Mouse (Mus musculus) embryonic facial prominence, embryonic 11.5 days (tissue): ENCODE data around the gene Washc3. TPM values are rescaled to one million over a fixed set of nuclear protein-coding genes. Genes with fewer than 3 reads are reported as not detected.

Source experiments
- ATAC-seq: fragments of 200-750 bp; cut with Nextera tagmentation; replicated peaks from 2 replicates; pipeline ENCODE4 v1.8.0; 2017; ENCODE audit warnings: low read depth; ENCODE audit not compliant: insufficient number of reproducible peaks, low FRiP score, low TSS enrichment
- DNase-seq: peaks from one replicate; pipeline ENCODE4 v3.0.0-alpha.2; 2015; ENCODE audit warnings: low spot score
- H3K27ac ChIP-seq: fragments of 300-500 bp; sonication (generic); replicated peaks from 2 replicates; pipeline ENCODE4 v1.5.1; 2014; ENCODE audit warnings: mild to moderate bottlenecking, low read depth, low read length, control low read depth
- H3K27me3 ChIP-seq: fragments of 300-500 bp; sonication (generic); 2 replicates; pipeline ENCODE4 v1.6.1; 2014; ENCODE audit warnings: mild to moderate bottlenecking, low read length, moderate library complexity, mixed read lengths; ENCODE audit not compliant: control insufficient read depth, insufficient read depth
- H3K36me3 ChIP-seq: fragments of 300-500 bp; sonication (generic); replicated peaks from 2 replicates; pipeline ENCODE4 v1.6.1; 2014; ENCODE audit warnings: low read depth, mild to moderate bottlenecking, low read length, moderate library complexity, mixed read lengths; ENCODE audit not compliant: control insufficient read depth, insufficient read depth
- H3K4me1 ChIP-seq: fragments of 300-500 bp; sonication (generic); 2 replicates; pipeline ENCODE4 v1.6.1; 2014; ENCODE audit warnings: low read length, mixed read lengths; ENCODE audit not compliant: control insufficient read depth, insufficient read depth
- H3K4me2 ChIP-seq: fragments of 300-500 bp; sonication (generic); 2 replicates; pipeline ENCODE4 v1.6.1; 2014; ENCODE audit warnings: low read depth, mild to moderate bottlenecking, control low read depth, low read length, moderate library complexity
- H3K4me3 ChIP-seq: fragments of 300-500 bp; sonication (generic); 2 replicates; pipeline ENCODE4 v1.5.1; 2014; ENCODE audit warnings: low read depth, low read length, control low read depth
- H3K9ac ChIP-seq: fragments of 300-500 bp; sonication (generic); replicated peaks from 2 replicates; pipeline ENCODE4 v1.6.1; 2014; ENCODE audit warnings: mild to moderate bottlenecking, control low read depth, low read length
- H3K9me3 ChIP-seq: fragments of 300-500 bp; sonication (generic); replicated peaks from 2 replicates; pipeline ENCODE4 v1.6.1; 2016; ENCODE audit warnings: mild to moderate bottlenecking, low read length, inconsistent platforms, mixed read lengths; ENCODE audit not compliant: control insufficient read depth
- WGBS: fragments of 180-500 bp; shearing (Covaris S2); extraction: QIAGEN DNeasy Blood & Tissue Kit; methylation state at CpG from one replicate; pipeline ENCODE4 v1.1.7; 2014; 5-methylcytosine and 5-hydroxymethylcytosine counted together
- polyA plus RNA-seq: library from polyadenylated mRNA; unstranded; fragments of >200 nt; fragmentation: Nextera tagmentation; extraction: Ambion mirVana; gene quantifications from 2 replicates; pipeline ENCODE4 v1.2.1, GENCODE M21; 2014

The Washc3 gene
- polyA plus RNA-seq, 1 experiment from 2014 or later: 53.4 TPM

DNA sequence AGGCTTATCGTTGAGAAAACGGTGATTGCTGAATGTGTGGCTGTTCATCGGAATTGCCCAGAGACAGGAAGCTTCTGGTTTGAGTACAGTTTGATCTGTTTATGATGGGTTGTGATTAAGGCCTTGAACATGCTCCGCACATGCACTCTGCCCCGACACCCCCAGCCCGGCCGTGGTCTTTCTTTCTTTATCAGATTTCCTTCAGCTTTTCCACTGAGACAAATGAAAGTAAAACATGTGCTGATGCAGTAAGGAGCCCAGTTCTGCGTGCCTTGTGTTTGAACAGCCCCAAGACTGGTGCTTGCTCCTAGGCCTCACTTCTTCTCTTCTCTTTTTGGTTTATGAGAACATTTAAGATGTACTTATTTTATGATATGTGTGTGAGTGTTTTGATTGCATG, 1.7 kb downstream of the Washc3 start:
- H3K4me3 ChIP-seq: no peak overlapping the region
- H3K4me1 ChIP-seq: no peaks in the 10 kb centered on the region
- H3K36me3 ChIP-seq: no peaks in the 10 kb centered on the region
- H3K9ac ChIP-seq: no peak overlapping the region
- H3K9me3 ChIP-seq: no peaks in the 10 kb centered on the region
- H3K4me2 ChIP-seq: no peak overlapping the region
- H3K27ac ChIP-seq: no peak overlapping the region
- DNase-seq: no peak
- no peak for ATAC-seq
- H3K27me3 ChIP-seq: no peaks in the 10 kb centered on the region
- 96% methylated on average over 8 of the region's 8 CpGs for WGBS

- DNase-seq: no peak
- Histone ChIP-seq H3K9me3 (no peaks in the 10 kb centered on the region), H3K27ac (no peak overlapping the region), H3K9ac (no peak overlapping the region), H3K4me1 (no peaks in the 10 kb centered on the region), H3K4me3 (no peak overlapping the region), H3K27me3 (no peaks in the 10 kb centered on the region), H3K4me2 (no peak overlapping the region), H3K36me3 (no peaks in the 10 kb centered on the region)
- WGBS: 93% methylated on average over 6 of the region's 6 CpGs
- ATAC-seq: no peak
Measured at GRCm38 (mm10) chr10:88203236-88203635, 2.3 kb downstream of the Washc3 start.

GRCm38 (mm10) chr10:88212644-88213043, 11.8 kb downstream of the Washc3 start:
- ATAC-seq (no peak), DNase-seq (no peak)
- H3K27ac ChIP-seq: no peak overlapping the region
- H3K4me3 ChIP-seq: no peak overlapping the region
- H3K4me2 ChIP-seq: no peak overlapping the region
- H3K27me3 ChIP-seq: no peaks in the 10 kb centered on the region
- no peaks in the 10 kb centered on the region for H3K9me3 ChIP-seq
- H3K36me3 ChIP-seq: no peaks in the 10 kb centered on the region
- WGBS: 89% methylated on average over 5 of the region's 5 CpGs
- H3K9ac ChIP-seq: no peak overlapping the region
- no peaks in the 10 kb centered on the region for H3K4me1 ChIP-seq

GRCm38 (mm10) chr10:88214800-88215514, 14.1 kb downstream of the Washc3 start:
- WGBS: 92% methylated on average over 20 of the region's 20 CpGs
- Histone ChIP-seq H3K9me3 (no peaks in the 10 kb centered on the region), H3K4me3 (no peak overlapping the region), H3K27ac (no peak overlapping the region), H3K27me3 (no peaks in the 10 kb centered on the region), H3K36me3 (no peaks in the 10 kb centered on the region), H3K9ac (no peak overlapping the region), H3K4me2 (no peak overlapping the region), H3K4me1 (no peaks in the 10 kb centered on the region)
- DNase-seq (no peak), ATAC-seq (no peak)

DNA sequence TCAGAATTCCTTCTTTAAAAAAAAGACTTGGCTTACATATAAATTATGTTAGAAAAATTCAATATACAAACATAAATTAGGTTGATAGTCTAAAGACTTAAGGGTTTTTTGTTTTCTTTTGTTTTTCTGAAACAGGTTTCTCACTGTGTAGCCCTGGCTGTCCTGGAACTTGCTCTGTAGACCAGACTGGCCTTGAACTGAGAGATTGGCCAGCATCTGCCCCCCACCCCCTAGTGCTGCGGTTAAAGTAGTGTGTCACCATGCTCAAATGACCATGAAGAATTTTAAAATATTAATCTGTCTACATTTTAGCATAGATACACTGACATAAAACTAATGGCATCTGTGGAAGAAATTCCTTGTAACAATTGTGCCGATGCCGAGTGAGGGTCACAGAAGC, 17.3 kb downstream of the Washc3 start:
- ATAC-seq: no peak
- H3K4me1 ChIP-seq: no peaks in the 10 kb centered on the region
- DNase-seq: no peak
- H3K4me2 ChIP-seq: no peak overlapping the region
- no peak overlapping the region for H3K27ac ChIP-seq
- no peaks in the 10 kb centered on the region for H3K27me3 ChIP-seq
- no peak overlapping the region for H3K4me3 ChIP-seq
- no peaks in the 10 kb centered on the region for H3K9me3 ChIP-seq
- no peak overlapping the region for H3K9ac ChIP-seq
- no peaks in the 10 kb centered on the region for H3K36me3 ChIP-seq
- 95% methylated on average over 3 of the region's 3 CpGs for WGBS

DNA sequence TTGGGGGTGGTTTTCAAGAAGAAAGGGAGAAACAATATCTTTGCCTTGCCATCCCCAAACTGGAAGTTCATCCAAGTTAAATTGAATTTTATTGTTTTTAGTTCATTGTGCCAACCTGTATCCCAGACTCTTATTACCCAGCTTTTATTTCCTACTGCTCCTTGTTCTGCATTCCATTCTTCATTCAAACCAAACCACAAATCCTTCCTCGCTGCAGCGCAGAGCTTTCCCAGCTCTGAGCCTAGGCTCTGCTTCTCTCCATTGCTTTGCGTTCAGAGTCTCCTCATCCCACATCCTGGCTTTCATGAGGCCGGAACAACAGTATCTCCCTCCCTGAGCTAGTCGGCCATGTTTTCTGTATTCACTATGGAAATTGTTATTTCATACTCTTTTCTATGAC, 20.8 kb downstream of the Washc3 start:
- no peak overlapping the region for H3K4me2 ChIP-seq
- H3K9me3 ChIP-seq: no peaks in the 10 kb centered on the region
- H3K27me3 ChIP-seq: no peaks in the 10 kb centered on the region
- no peak overlapping the region for H3K9ac ChIP-seq
- H3K4me1 ChIP-seq: no peaks in the 10 kb centered on the region
- 87% methylated on average over 5 of the region's 5 CpGs for WGBS
- ATAC-seq (no peak), DNase-seq (no peak)
- H3K4me3 ChIP-seq: no peak overlapping the region
- H3K27ac ChIP-seq: no peak overlapping the region
- no peaks in the 10 kb centered on the region for H3K36me3 ChIP-seq

- no peak for DNase-seq
- Histone ChIP-seq H3K9me3 (no peaks in the 10 kb centered on the region), H3K27me3 (no peaks in the 10 kb centered on the region), H3K9ac (no peak overlapping the region), H3K27ac (no peak overlapping the region), H3K4me3 (no peak overlapping the region), H3K4me1 (no peaks in the 10 kb centered on the region), H3K4me2 (no peak overlapping the region), H3K36me3 (no peaks in the 10 kb centered on the region)
- no peak for ATAC-seq
- WGBS: 87% methylated on average over 5 of the region's 5 CpGs
Measured at GRCm38 (mm10) chr10:88225421-88225820, 24.5 kb downstream of the Washc3 start.

DNA sequence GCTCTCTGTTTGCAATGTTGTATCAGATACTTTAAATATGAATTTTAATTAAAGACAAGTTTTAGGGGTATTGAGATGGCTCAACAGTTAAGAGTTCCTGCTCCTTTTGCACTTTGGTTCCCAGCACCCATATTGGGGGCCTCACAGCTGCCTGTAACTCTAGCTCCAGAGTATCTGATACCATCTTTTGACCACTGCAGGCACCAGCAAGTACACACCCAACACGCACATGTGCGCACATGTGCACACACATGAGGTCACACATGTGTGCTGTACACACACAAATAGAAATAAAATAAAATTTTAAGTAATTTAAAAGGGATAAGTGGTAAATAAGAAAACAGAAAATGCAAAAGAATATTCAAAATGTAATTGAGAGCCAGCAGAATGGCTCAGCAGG, 27.1 kb downstream of the Washc3 start:
- Histone ChIP-seq H3K9me3 (no peaks in the 10 kb centered on the region), H3K4me3 (no peak overlapping the region), H3K4me2 (no peak overlapping the region), H3K4me1 (no peaks in the 10 kb centered on the region), H3K27me3 (no peaks in the 10 kb centered on the region), H3K36me3 (no peaks in the 10 kb centered on the region), H3K27ac (no peak overlapping the region), H3K9ac (no peak overlapping the region)
- WGBS: 96% methylated on average over 2 of the region's 2 CpGs
- no peak for ATAC-seq
- no peak for DNase-seq
